Mouse (Mus musculus): ENCODE data around the gene Jak1.

The Jak1 gene

DNA sequence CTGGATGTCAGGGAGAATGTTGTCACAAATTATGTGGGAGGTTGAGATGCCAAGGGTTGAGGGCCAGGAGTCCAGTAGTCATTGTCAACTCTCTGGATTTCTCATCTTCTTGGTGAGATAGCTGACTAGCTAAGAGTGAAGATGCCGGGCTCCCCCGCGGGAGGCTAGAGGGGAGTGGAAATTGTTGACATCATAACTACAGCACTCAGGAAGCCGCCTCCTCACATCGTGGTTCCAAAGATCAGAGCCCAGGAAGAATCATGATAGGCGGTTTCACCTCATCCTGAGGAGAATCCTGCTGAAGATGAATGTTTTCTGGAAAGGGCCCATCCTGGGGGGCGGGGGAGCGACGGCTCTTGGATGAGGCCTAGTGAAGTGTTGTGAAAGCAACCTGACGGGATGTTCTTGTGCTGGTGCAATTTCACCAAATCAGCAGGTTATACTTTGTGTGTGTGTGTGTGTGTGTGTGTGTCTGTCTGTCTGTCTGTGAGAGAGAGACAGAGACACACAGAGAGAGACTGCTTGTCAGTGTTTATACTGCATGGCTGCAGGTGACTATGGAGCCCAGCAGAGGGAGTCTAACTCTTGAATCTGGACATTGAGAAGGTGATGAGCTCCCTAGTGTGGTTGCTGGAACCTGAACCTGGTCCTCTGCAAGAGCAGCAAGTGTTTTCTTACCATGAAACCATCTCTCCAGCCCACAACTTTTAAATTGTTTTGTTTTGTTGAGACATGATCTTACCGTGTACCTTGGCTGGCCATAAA lies 118.0 kb downstream of the Jak1 start:
- no peak for DNase-seq (ENCODE audit: low spot score)

DNA sequence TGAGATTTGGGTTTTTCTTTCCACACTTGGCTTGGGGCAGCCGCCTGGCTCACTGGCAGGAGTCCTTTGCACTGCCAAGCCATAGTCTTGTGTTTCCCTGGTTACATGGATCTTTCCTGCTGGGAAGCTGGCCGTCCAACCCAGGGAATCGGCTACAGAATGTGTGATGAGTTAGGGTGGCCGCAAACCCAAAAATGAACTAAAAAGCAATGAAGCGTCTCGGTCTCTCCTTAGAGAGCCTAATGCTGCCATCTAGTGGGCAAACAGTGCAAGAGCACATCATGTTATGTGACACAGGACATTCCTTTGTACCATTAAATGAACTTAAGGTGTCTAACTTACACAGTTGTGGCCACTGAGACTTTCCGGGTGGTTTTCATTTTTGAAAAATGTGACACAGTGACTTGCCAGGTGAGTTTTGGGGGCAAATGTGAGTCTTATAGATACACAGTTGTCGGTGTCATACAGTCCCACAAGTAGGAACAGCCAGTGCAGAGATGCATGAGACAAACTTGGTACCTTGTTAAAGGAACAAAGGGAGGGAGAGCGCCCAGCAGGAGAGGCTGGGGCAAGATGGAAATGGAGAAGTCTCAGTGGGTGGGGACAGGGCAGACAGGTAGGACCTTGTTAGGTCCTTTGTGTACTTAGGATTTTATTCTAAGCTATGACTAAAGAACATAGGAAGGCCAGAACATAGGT lies 118.9 kb downstream of the Jak1 start:
- peak; percentile 83 for DNase-seq (ENCODE audit: low spot score)

DNA sequence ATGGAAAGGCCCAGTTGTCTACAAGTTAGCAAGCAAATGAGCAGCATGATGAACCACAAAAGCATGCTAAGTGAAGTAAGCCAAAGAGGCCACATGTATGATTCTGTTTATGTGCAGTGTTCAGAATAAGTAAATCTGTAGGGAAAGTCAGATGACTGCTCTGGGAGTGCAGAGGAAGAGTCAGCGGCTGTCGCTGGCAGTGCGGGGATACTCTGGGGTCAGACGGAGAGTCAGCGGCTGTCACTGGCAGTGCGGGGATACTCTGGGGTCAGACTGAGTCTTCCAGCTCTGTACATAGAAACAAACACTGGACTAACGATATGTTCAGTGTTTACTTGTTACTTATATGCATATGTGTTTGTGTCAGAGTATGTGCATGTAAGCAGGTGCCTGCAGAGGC lies 120.3 kb downstream of the Jak1 start:
- DNase-seq (ENCODE audit: low spot score): no peak

GRCm38 (mm10) chr4:101144361-101144760 lies 120.7 kb downstream of the Jak1 start:
- DNase-seq (ENCODE audit: low spot score): no peak

- no peak for DNase-seq (ENCODE audit: low spot score)
Measured at GRCm38 (mm10) chr4:101143901-101144300, 121.2 kb downstream of the Jak1 start.

DNA sequence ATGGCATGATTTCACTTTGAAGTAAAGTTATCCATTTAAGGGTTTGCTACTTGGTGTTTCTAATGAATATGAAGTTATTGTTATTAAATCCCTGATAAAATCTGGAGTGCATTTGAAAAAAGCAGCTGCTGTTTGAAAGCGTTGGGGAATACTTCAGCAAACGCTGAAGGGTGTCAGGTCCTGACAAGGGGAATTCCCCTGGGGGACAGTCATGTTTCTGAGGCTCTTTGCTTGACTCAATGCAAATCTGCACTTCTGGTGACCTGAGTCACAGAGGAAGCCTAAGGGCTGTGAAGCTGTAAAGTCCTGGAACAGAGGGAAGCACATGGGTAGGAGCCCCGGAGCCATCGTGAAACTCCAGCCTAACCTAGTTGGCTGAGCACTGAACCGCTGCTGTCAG lies 123.3 kb downstream of the Jak1 start:
- DNase-seq (ENCODE audit: low spot score): no peak

DNA sequence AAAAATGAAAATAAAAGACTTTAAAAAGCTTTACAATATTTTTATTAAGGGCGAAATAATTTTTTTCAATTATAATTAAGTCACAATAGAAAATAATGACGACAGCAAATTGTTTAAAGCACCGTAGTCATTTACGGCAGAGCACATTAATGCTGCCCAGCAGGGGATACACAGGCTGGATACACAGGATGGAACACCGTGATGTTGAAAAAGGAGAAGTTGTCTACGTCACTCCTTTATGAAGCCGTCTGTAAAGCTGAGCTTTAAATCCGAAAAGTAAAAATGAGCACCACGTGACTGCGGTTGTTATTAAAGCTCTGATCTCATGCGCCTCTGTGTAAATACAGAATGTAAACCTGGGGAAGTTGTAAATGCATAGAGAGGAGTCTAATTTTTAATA lies 127.1 kb downstream of the Jak1 start:
- DNase-seq (ENCODE audit: low spot score): no peak

DNA sequence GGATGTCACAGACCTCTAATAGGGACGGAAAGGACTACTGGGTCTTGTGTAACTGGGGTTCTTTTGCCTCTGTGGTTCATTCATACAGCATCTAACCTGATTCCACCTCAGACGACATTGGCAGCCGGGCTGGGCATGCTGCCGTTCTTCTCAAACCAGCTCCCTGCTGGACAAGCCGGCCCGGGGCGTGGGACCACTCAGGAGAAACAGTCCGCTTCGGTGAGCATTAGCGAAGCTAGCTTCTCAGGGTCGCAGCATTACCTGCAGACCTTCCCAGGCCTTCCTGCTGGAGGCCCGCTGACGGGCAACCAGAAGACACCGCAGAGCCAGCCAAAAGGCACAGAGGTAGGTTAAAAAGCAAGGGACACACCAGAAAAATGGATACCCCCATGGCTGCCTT lies 129.2 kb downstream of the Jak1 start:
- DNase-seq (ENCODE audit: low spot score): no peak

GRCm38 (mm10) chr4:101135013-101135412 lies 130.1 kb downstream of the Jak1 start:
- no peak for DNase-seq (ENCODE audit: low spot score)

GRCm38 (mm10) chr4:101121002-101121401 lies 144.1 kb downstream of the Jak1 start:
- DNase-seq (ENCODE audit: low spot score): no peak

GRCm38 (mm10) chr4:101107122-101107521 lies 158.0 kb downstream of the Jak1 start:
- no peak for DNase-seq (ENCODE audit: low spot score)

Data from layer of hippocampus, adult 11-12 months (tissue).